Mouse (Mus musculus) lung, embryonic 16.5 days (tissue): ENCODE data around the gene Rsrc2. TPM values are rescaled to one million over a fixed set of nuclear protein-coding genes. Genes with fewer than 3 reads are reported as not detected.

Source experiments
- ATAC-seq: fragments of 200-750 bp; cut with Nextera tagmentation; 2 replicates; pipeline ENCODE4 v1.8.0; 2017; ENCODE audit warnings: low read depth, mild to moderate bottlenecking, moderate library complexity
- H3K27ac ChIP-seq: fragments of 300-500 bp; sonication (generic); 2 replicates; pipeline ENCODE4 v1.5.1; 2014; ENCODE audit warnings: mild to moderate bottlenecking, control low read depth, low read length
- H3K27me3 ChIP-seq: fragments of 300-500 bp; sonication (generic); 2 replicates; pipeline ENCODE4 v1.6.1; 2014; ENCODE audit warnings: low read depth, low read length, mixed read lengths; ENCODE audit not compliant: control insufficient read depth, insufficient read depth
- H3K36me3 ChIP-seq: fragments of 300-500 bp; sonication (generic); 2 replicates; pipeline ENCODE4 v1.6.1; 2014; ENCODE audit warnings: low read length; ENCODE audit not compliant: control insufficient read depth, insufficient read depth
- H3K4me1 ChIP-seq: fragments of 300-500 bp; sonication (generic); replicated peaks from 2 replicates; pipeline ENCODE4 v1.6.1; 2014; ENCODE audit warnings: low read length, mixed read lengths; ENCODE audit not compliant: control insufficient read depth, insufficient read depth
- H3K4me2 ChIP-seq: fragments of 300-500 bp; sonication (generic); 2 replicates; pipeline ENCODE4 v1.6.1; 2014; ENCODE audit warnings: low read depth, low read length, control low read depth
- H3K4me3 ChIP-seq: fragments of 300-500 bp; sonication (generic); 2 replicates; pipeline ENCODE4 v1.5.1; 2014; ENCODE audit warnings: mild to moderate bottlenecking, low read length, control low read depth
- H3K9ac ChIP-seq: fragments of 300-500 bp; sonication (generic); 2 replicates; pipeline ENCODE4 v1.6.1; 2014; ENCODE audit warnings: low read length, control low read depth
- H3K9me3 ChIP-seq: fragments of 300-500 bp; sonication (generic); 2 replicates; pipeline ENCODE4 v1.6.1; 2016; ENCODE audit warnings: low read length; ENCODE audit not compliant: control insufficient read depth
- WGBS: fragments of 180-500 bp; shearing (Covaris S2); extraction: QIAGEN DNeasy Blood & Tissue Kit; methylation state at CpG from one replicate; pipeline ENCODE4 v1.1.7; 2014; 5-methylcytosine and 5-hydroxymethylcytosine counted together
- polyA plus RNA-seq: library from polyadenylated mRNA; unstranded; fragments of >200 nt; fragmentation: Nextera tagmentation; extraction: Ambion mirVana; gene quantifications from 2 replicates; pipeline ENCODE4 v1.2.1, GENCODE M21; 2015

Rsrc2 gene
- polyA plus RNA-seq, 1 experiment from 2014 or later, result 116 TPM

DNA sequence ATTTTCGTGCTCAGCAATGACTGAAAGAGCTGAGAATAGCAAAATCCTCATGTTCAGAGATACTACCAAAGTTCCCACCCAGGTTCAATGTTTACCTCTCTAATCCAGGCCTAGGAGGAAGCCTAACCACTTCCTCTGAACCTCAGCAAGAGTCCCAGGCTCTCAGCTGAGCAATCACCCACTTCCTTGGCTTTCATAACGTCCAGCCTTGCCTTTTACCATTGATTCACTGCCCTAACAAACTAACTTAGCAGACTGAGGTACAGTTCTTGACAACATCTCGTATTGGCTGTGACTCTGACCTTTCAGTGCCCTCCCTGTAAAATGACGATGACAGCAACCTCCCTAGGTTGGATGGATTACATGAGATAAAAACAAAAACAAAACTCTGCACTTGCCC is 66.8 kb downstream of the Rsrc2 start:
- H3K4me3 ChIP-seq, result no peak overlapping the region; the same call in 1 of the 2 replicates
- H3K4me2 ChIP-seq, result peak overlapping the region; percentile 89
- H3K9me3 ChIP-seq, result no peaks in the 10 kb centered on the region
- H3K9ac ChIP-seq, result no peak overlapping the region
- no peak for ATAC-seq
- H3K36me3 ChIP-seq, result no peaks in the 10 kb centered on the region
- no peaks in the 10 kb centered on the region for H3K27me3 ChIP-seq
- H3K27ac ChIP-seq, result no peak overlapping the region
- 40% methylated on average over 4 of the region's 4 CpGs for WGBS
- H3K4me1 ChIP-seq, result peaks cover 18% of the 10 kb centered on the region

DNA sequence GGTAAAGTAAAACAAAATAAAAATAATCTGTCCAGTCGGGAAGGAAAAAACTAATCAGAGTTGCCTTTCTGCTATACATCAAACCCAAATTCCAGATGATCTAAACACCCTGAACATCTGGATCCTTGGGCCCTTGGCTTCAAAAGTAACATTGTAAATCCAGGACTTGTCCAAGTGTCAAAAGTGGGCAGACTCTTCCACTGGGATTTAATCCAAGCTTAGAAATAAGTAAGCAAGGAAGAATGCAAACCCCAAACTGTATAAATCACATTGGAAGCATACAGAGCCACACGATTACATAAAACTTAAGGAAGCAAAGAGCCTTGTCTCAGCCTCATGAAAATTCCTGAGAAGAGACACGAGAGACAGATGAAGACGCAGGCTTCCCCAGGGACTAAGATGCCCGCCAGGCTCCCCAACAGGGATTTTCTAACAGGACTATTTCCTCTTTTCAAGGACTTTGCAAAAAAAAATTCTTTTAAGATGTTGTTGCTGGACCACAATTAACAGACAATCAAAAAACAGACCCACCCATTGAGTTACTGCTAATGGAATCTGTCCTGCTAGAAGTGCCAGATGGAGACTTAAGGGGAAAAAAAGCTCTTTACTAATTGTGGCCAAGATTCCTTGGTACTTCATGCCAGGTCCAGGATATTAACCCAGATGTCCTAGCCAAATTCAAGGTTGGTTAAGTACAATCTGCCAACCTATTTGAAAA is 69.5 kb downstream of the Rsrc2 start:
- ATAC-seq, result peak; percentile 41
- no peaks in the 10 kb centered on the region for H3K9me3 ChIP-seq
- no peaks in the 10 kb centered on the region for H3K36me3 ChIP-seq
- no peaks in the 10 kb centered on the region for H3K27me3 ChIP-seq
- 27% methylated on average over 5 of the region's 5 CpGs for WGBS
- no peak overlapping the region for H3K4me3 ChIP-seq
- H3K27ac ChIP-seq, result peak overlapping the region; percentile 53; the same call in 1 of the 2 replicates
- no peak overlapping the region for H3K4me2 ChIP-seq
- H3K9ac ChIP-seq, result no peak overlapping the region
- peaks cover 18% of the 10 kb centered on the region for H3K4me1 ChIP-seq

DNA sequence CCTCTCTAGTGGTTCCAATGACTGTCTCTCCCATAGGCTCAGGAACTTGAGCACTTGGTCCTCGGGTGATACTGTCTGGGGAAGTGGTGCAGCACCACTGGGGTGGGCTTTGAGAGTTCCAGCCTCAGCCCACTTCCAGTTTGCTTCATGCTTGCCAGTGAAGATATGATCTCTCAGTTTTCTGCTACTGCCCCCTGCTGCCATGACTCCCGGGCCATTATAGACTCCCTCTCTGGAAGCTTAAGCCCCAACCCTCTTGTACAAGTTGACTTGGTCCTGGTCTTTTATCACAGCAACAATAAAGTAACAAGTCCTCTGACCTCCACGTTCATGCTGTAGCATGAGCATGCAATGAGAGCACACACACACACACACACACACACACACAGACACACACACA is 70.1 kb downstream of the Rsrc2 start:
- H3K27me3 ChIP-seq, result no peaks in the 10 kb centered on the region
- H3K4me3 ChIP-seq, result no peak overlapping the region
- H3K9me3 ChIP-seq, result no peaks in the 10 kb centered on the region
- peaks cover 18% of the 10 kb centered on the region for H3K4me1 ChIP-seq
- 70% methylated on average over 3 of the region's 3 CpGs for WGBS
- H3K36me3 ChIP-seq, result no peaks in the 10 kb centered on the region
- H3K27ac ChIP-seq, result no peak overlapping the region
- no peak overlapping the region for H3K9ac ChIP-seq
- no peak overlapping the region for H3K4me2 ChIP-seq
- no peak for ATAC-seq

Other genes starting within 250 kb of the Rsrc2 start
- gene B3gnt4, start 239.0 kb downstream of the Rsrc2 start, polyA plus RNA-seq, result 0.84 and 0.99 TPM in 2 replicates
- 104 and 113 TPM in 2 replicates for gene Diablo, start 225.2 kb downstream of the Rsrc2 start, polyA plus RNA-seq
- gene Gm49027, start 223.9 kb downstream of the Rsrc2 start, polyA plus RNA-seq, result 0.59 and 0.91 TPM in 2 replicates
- 23.7 and 26.9 TPM in 2 replicates for gene Vps33a, start 176.4 kb downstream of the Rsrc2 start, polyA plus RNA-seq
- 35.7 and 37.9 TPM in 2 replicates for gene Clip1, start 64.8 kb downstream of the Rsrc2 start, polyA plus RNA-seq
- gene Zcchc8, start 28.3 kb downstream of the Rsrc2 start, polyA plus RNA-seq, result 75.9 and 76.4 TPM in 2 replicates
- gene Kntc1, start 302 bp upstream of the Rsrc2 start, polyA plus RNA-seq, result 28.6 and 32.4 TPM in 2 replicates
- 0.30 and 0.49 TPM in 2 replicates for gene Hcar2, start 116.1 kb upstream of the Rsrc2 start, polyA plus RNA-seq
- gene Hcar1, start 130.6 kb upstream of the Rsrc2 start, polyA plus RNA-seq, result 1.2 and 1.4 TPM in 2 replicates
- gene Denr, start 157.8 kb upstream of the Rsrc2 start, polyA plus RNA-seq, result 92.8 and 118 TPM in 2 replicates
- 2.0 and 2.3 TPM in 2 replicates for gene Gm43518, start 178.0 kb upstream of the Rsrc2 start, polyA plus RNA-seq
- gene Ccdc62, start 181.3 kb upstream of the Rsrc2 start, polyA plus RNA-seq, result 7.7 and 8.0 TPM in 2 replicates
- 13.8 and 14.5 TPM in 2 replicates for gene Hip1r, start 224.2 kb upstream of the Rsrc2 start, polyA plus RNA-seq